Mouse (Mus musculus) olfactory bulb, adult 2 months (tissue): ENCODE measurements around the gene Ddo. TPM values are rescaled to one million over a fixed set of nuclear protein-coding genes. Genes with fewer than 3 reads are reported as not detected.

Experiments used
- H3K27ac ChIP-seq: fragments of 200-500 bp; 2 replicates; pipeline ENCODE4 v1.5.1; 2012; ENCODE audit warnings: low read depth, low read length; ENCODE audit not compliant: insufficient read depth
- H3K4me1 ChIP-seq: fragments of 200-500 bp; 2 replicates; pipeline ENCODE4 v1.6.1; 2012; ENCODE audit warnings: low read length; ENCODE audit not compliant: control insufficient read depth, insufficient read depth
- H3K4me3 ChIP-seq: fragments of 200-500 bp; 2 replicates; pipeline ENCODE4 v1.5.1; 2012; ENCODE audit warnings: mild to moderate bottlenecking, low read depth, low read length, moderate library complexity; ENCODE audit not compliant: insufficient read depth
- CTCF ChIP-seq: fragments of 200-500 bp; IDR thresholded peaks from 2 replicates; pipeline ENCODE4 v1.5.1; 2012; ENCODE audit warnings: low read depth, mild to moderate bottlenecking, low read length, moderate library complexity; ENCODE audit not compliant: insufficient read depth
- POLR2A ChIP-seq: fragments of 200-500 bp; IDR thresholded peaks from 2 replicates; pipeline ENCODE4 v1.6.1; 2012; ENCODE audit warnings: mild to moderate bottlenecking, low read depth, low read length, moderate library complexity; ENCODE audit not compliant: insufficient read depth
- WGBS: fragments of 180-500 bp; shearing (Covaris S2); methylation state at CpG from one replicate; pipeline ENCODE4 v1.1.7; 2018; 5-methylcytosine and 5-hydroxymethylcytosine counted together
- polyA plus RNA-seq: library from polyadenylated mRNA; stranded (reverse); fragments of >200 nt; gene quantifications from 2 replicates; pipeline ENCODE4 v1.2.4, GENCODE M21; 2012; ENCODE audit warnings: low replicate concordance; ENCODE audit not compliant: missing spikeins, insufficient read depth, insufficient read length

Ddo gene
- polyA plus RNA-seq, 1 experiment: not detected

- no peak for TF ChIP-seq CTCF
- no peak for TF ChIP-seq POLR2A
- H3K4me3 ChIP-seq: no peak overlapping the region
- no peaks in the 10 kb centered on the region for H3K4me1 ChIP-seq
- 56% methylated on average over 4 of the region's 4 CpGs for WGBS
- no peak overlapping the region for H3K27ac ChIP-seq
These were observed 68.8 kb downstream of the Ddo start for GRCm38 (mm10) chr10:40698652-40699051.

- WGBS: 73% methylated on average over 7 of the region's 7 CpGs
- peaks cover 2% of the 10 kb centered on the region; the same call in 1 of the 2 replicates for H3K4me1 ChIP-seq
- TF ChIP-seq CTCF: no peak
- no peak for TF ChIP-seq POLR2A
- H3K4me3 ChIP-seq: no peak overlapping the region
- no peak overlapping the region for H3K27ac ChIP-seq
These were observed 81.3 kb downstream of the Ddo start for GRCm38 (mm10) chr10:40711127-40711526.

GRCm38 (mm10) chr10:40713018-40713608 lies 83.3 kb downstream of the Ddo start:
- Histone ChIP-seq H3K27ac (no peak overlapping the region), H3K4me3 (no peak overlapping the region), H3K4me1 (peaks cover 2% of the 10 kb centered on the region; the same call in 1 of the 2 replicates)
- WGBS: 45% methylated on average over 9 of the region's 9 CpGs
- TF ChIP-seq CTCF: no peak
- TF ChIP-seq POLR2A: no peak

DNA sequence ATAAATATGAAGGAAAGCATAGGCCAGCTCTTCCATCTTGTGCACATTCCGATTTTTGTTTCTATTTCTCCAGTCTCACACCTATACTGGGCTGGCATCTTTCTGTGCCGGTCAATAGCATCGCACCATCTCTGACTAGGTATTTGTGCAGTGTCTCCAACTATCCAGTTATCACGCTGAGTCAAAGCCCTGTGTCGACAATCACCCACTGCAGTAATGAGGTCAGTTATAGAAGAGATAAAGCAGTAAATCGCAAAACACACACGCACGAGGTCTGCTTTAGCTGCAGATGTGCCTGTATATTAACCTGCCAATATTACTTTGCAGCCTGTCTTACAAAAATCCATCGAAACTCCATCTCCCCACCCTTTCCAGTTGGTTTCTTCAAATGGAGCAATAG lies 84.0 kb downstream of the Ddo start:
- H3K27ac ChIP-seq: no peak overlapping the region
- WGBS: 92% methylated on average over 9 of the region's 9 CpGs
- peaks cover 2% of the 10 kb centered on the region; the same call in 1 of the 2 replicates for H3K4me1 ChIP-seq
- no peak overlapping the region for H3K4me3 ChIP-seq
- TF ChIP-seq POLR2A (no peak), CTCF (no peak)

DNA sequence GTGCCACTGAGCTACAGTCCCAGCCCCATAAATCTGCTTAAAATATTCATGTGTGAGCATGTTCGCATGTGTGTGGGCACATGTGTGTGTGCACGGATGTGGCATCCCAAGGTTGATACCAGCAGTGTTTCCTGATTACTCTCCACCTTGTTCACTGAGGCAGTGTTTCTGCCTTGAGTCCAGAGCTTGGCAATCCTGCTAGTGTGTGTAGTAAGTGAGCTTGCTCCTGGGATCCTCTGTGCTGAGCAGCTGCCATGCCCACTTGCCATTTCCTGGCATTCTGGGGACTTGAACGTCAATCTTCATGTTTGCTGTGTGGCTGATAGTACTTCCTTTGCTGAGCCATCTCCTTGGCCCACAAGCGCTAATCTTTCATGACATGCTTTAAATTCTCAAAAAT lies 85.3 kb downstream of the Ddo start:
- Histone ChIP-seq H3K27ac (no peak overlapping the region), H3K4me1 (peaks cover 2% of the 10 kb centered on the region; the same call in 1 of the 2 replicates), H3K4me3 (no peak overlapping the region)
- WGBS: 93% methylated on average over 4 of the region's 4 CpGs
- TF ChIP-seq POLR2A: no peak
- TF ChIP-seq CTCF: no peak

GRCm38 (mm10) chr10:40716296-40716695 lies 86.5 kb downstream of the Ddo start:
- TF ChIP-seq CTCF (no peak), POLR2A (no peak)
- H3K27ac ChIP-seq: no peak overlapping the region
- peaks cover 2% of the 10 kb centered on the region; the same call in 1 of the 2 replicates for H3K4me1 ChIP-seq
- WGBS: 63% methylated on average over 8 of the region's 8 CpGs
- no peak overlapping the region for H3K4me3 ChIP-seq

GRCm38 (mm10) chr10:40716713-40717112 lies 86.9 kb downstream of the Ddo start:
- 67% methylated on average over 3 of the region's 3 CpGs for WGBS
- no peak for TF ChIP-seq POLR2A
- TF ChIP-seq CTCF: no peak
- Histone ChIP-seq H3K4me1 (peaks cover 2% of the 10 kb centered on the region; the same call in 1 of the 2 replicates), H3K27ac (no peak overlapping the region), H3K4me3 (no peak overlapping the region)

GRCm38 (mm10) chr10:40718362-40718761 lies 88.6 kb downstream of the Ddo start:
- 94% methylated on average over 13 of the region's 13 CpGs for WGBS

GRCm38 (mm10) chr10:40719062-40719461 lies 89.3 kb downstream of the Ddo start:
- TF ChIP-seq CTCF (no peak), POLR2A (no peak)
- 49% methylated on average over 6 of the region's 6 CpGs for WGBS
- Histone ChIP-seq H3K4me3 (no peak overlapping the region), H3K4me1 (no peaks in the 10 kb centered on the region), H3K27ac (no peak overlapping the region)

More at GRCm38 (mm10) chr10:40718362-40718761, 88.6 kb downstream of the Ddo start:
- no peak overlapping the region for H3K27ac ChIP-seq
- TF ChIP-seq POLR2A (no peak), CTCF (no peak)
- no peak overlapping the region for H3K4me3 ChIP-seq
- peaks cover under 1% of the 10 kb centered on the region; the same call in 1 of the 2 replicates for H3K4me1 ChIP-seq

DNA sequence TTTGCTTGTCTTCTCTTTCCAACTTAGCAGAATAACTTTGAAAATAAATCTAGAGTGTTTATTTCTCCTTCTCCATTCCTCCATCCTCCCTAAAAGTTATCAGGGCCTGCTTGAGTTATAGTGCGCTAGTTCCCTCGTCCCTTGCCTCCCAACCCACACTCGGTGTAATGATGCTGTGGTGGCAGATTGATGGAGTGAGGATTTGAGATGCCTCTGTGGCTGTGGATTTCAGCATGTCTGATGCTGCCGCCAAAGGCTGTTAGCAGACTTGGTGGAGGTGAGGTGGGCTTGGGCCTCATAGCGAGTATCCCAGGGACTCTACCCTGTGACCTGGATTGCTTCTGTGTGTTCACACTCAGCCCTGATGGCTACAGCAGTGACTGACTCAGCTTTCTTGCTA lies 91.1 kb downstream of the Ddo start:
- TF ChIP-seq CTCF (no peak), POLR2A (no peak)
- no peaks in the 10 kb centered on the region for H3K4me1 ChIP-seq
- no peak overlapping the region for H3K4me3 ChIP-seq
- no peak overlapping the region for H3K27ac ChIP-seq
- WGBS: 88% methylated on average over 5 of the region's 5 CpGs
